Mouse (Mus musculus): Measurements from ENCODE around the gene Eipr1. TPM values are rescaled to one million over a fixed set of nuclear protein-coding genes. Genes with fewer than 3 reads are reported as not detected.
"Not testable (repeated sequence)": the region's sequence is repeated elsewhere in the genome, so short reads cannot be mapped to it uniquely, and the experiment has no call there.

Gene Eipr1
- total RNA-seq, 2 experiments from 2014 or later, result 52.0 to 54.2 TPM

DNA sequence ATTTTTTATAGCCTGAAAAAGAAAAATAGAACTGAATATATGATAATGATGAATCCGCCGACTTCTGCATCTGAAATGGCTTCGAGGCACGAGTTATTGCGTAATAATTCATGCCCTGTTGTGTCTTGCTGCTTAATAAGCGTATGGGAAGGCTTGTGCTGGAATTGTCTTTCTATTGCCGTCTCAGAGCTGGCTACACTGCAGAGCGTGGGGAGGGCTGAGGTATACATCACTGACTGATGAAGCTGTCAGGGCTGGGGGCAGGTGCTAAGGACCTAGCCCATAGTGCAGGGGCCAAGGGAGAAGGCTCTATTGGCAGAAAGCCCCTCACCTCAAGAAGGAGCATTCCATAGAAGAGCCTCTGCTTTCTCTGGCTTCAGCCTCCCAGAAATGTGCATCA is 123.9 kb downstream of the Eipr1 start:
- DNase-seq (ENCODE audit: low spot score in 2 of 2), result no peak

DNA sequence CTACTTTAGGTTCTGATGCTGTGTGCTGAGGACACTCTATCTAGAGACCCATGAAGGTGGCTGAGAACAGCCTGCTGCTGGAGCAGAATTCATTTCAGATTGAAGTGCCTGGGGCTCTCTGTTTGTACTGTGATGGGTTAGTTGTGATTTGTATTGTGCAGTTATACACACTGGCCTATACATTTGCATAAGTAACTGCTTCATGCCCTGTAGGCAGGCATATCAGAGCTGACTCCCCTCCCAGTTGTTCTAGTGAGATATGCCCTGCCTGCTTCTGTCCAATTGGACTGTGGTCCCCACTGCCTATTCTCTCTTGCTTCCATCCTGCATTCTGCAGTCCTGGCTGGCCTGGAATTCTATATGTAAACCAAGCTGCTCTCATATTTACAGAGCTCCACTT is 128.9 kb downstream of the Eipr1 start:
- DNase-seq (ENCODE audit: low spot score in 2 of 2), result no peak

DNA sequence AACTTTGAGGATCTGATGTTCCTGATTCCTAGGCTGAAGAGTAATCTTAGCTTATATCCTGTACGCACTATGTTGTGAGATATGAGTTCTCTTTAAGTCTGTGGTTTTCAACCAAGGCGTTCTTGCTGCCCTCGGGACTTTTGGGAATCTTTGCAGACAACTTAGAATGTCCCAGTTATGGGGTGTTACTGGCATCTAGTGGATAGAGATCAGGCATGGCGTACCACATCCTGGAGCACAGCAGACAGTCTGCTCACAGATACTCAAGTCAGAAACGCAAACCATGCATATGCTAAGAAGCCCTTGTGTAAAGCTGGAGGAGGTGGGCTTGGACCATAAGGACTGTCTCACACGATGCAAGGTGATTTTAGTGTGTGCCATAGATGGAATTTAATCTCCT is 136.1 kb downstream of the Eipr1 start:
- DNase-seq (ENCODE audit: low spot score in 2 of 2), result no peak

DNA sequence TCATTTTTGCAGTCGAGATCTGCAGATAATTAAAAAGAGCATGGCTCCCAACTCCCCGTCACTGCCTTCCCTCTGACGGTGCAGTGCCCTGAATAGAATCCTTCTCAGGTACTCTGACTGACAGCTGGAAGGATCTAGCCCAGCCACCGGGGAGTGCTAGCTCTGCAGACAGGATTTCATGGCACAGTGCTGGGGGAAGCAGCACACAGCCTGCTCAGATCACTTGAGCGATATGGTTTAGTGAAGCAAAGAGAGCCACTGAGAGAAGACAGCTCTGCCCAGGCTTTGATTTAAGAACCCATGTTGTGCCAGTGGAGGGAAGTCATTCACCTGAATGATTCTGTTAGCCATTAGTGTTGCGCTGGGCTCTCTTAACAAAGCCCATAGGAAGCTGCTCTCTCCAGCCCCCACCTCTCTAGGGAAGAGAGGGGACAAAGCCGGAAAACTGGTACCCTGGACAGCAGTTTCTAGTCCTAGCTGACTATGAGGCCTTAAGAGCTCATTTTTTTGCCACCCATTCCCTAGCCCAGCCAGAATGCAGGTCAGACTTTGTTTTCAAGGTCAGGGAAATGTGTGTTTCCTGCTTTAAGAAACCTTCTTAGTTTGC is 137.6 kb downstream of the Eipr1 start:
- DNase-seq (ENCODE audit: low spot score in 2 of 2), result peak in 1 of 2 experiments; percentile 26

DNA sequence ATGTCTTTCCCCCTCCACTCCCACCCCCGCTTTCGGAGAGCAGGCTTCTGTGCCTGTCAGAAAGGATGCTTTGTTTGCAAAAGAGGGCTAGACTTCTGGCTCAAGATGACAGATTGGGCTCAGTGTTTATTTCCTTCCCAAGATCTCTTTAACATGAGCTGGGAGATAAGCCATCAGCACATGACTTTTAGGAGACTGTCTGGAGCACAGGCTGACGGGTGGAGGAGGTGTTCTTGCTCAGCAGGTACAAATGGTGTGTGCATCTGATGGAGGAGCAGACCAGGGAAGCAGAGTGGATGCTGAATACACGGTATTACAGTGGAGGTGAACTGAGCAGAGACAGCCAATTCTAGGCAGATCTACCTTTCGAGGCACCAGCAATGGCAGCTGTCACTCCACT is 139.9 kb downstream of the Eipr1 start:
- DNase-seq (ENCODE audit: low spot score in 2 of 2), result peak in 1 of 2 experiments; percentile 37

DNA sequence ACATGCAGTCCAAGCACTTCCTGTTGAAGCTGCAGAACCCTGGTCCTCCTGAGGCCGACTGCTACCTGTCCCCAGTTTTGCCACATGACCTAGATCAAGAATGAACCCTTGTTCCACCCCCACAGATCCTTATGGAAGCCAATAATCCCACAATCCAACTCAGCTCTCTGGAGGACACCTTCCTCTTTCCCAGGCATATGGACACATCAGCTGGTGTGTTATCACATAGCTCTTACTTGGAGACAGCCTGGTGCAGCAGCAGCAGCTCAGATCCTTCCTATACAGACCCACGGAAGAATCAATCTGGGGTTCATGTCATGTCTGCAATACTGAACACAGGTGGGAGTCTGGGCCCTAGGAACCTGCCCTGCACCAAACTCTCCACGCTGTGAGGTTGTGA is 145.0 kb downstream of the Eipr1 start:
- DNase-seq (ENCODE audit: low spot score in 2 of 2), result peak in 1 of 2 experiments; percentile 46

DNA sequence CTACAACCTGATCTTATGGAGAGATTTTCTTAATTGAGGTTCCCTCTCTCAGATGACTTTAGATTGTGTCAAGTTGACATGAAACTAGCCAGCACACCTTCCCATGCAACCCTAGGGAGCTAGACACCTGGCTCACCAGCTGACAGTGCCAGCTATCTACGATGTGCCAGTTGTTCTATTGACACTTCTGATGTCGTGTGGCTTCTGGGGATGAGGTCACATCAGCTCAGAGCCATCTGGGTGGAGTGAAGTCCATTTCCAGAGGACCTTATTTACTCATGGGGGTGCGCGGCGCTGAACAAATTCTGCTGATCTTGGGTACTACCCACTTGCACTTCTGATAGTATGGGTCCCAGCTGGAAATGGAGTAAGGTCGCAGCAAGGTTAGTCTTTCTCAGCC is 146.7 kb downstream of the Eipr1 start:
- no peak for DNase-seq (ENCODE audit: low spot score in 2 of 2)

DNA sequence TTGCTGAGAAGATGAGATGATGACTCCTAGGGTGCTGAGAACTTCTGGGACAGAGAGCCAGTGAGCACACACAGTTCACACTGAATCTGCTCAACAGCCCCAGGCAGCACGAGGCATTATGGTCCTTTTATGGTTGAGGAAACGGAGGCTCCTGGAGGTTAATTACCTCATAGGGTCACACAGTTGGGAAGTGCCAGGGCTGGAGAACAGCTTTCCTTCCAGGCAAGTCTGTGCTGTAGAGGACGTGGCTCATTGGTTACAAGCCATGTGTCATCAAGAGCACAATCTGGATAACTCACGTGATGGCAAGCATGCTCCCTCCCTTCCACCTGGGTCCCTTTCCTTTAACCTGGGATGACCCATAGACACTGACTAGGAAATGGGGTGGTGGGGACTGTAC is 148.1 kb downstream of the Eipr1 start:
- no peak for DNase-seq (ENCODE audit: low spot score in 2 of 2)

DNA sequence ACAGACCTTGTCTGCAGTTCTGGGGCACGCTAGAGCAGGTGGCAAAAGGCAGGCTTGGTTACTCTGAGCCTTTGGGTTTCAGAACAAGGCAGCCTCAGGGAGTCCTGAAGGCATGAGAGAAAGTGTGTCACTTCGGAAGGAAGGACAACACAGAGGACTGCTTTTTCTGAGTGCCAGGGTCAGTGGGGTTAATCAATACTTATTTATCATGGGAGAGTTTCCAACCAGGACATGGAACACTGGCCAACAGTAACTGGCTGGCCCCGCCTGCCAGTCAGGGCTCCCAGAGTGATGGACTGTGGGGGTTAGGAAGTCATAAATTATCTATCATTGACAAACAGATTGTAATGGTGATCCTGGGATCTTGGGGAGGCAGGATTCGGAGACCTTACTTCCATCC is 148.7 kb downstream of the Eipr1 start:
- DNase-seq (ENCODE audit: low spot score in 2 of 2), result no peak

DNA sequence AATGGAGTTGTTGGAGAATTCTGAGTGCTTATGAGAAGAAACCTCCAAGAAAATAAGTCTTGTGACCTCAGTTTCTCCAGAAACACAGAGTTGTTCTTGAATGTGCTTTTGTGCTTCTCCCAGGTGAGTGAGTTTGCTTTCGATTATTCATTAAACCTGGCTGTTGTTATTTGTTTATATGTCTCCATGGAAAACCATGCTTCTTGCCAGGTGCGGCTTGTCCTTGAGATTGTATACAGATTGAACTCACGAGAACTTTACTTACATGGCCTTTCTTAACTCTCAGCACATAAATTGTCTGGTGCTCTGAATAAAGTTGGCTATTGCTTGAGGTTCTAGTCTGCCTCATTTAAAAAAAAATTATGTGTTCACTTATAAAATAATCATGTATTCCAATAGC is 150.5 kb downstream of the Eipr1 start:
- no peak for DNase-seq (ENCODE audit: low spot score in 2 of 2)

DNA sequence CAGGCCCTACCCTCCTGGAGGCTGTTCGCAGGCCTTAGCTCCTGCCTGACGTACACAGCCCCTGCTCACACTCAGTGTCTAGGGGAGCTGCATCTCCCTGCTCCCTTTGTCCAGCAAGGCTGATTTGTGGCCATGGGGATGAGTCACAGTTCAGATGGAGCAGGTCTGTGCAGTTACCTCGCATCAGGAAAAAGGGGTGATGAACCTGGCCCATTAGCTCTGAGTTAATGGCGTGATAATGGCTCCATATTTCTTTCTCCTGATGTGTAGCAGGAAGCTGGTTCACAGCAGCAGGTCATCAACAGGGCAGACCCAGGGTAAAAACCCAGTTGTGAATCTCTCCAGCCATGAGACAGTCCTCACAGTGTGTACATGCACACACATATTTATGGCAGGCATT is 151.5 kb downstream of the Eipr1 start:
- no peak for DNase-seq (ENCODE audit: low spot score in 2 of 2)

DNA sequence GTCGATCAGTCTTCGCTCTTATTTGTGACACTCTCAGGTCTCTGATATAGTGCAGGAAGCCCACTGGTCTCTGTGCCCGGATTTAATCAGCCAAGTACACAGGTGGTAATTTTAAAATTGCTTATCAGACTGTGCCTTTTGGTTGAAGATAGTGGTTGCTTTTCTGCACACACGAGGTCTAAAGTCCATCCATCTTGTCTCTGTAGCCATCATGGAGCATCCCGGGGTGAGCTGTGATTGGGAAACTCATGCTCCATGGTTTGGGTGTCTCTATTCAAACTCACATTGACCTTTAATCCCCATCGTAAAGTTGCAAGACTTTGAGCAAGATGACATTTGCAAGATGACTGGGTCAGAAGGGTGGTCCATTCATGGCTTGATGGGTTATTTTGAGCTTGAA is 153.9 kb downstream of the Eipr1 start:
- DNase-seq (ENCODE audit: low spot score in 2 of 2), result no peak

DNA sequence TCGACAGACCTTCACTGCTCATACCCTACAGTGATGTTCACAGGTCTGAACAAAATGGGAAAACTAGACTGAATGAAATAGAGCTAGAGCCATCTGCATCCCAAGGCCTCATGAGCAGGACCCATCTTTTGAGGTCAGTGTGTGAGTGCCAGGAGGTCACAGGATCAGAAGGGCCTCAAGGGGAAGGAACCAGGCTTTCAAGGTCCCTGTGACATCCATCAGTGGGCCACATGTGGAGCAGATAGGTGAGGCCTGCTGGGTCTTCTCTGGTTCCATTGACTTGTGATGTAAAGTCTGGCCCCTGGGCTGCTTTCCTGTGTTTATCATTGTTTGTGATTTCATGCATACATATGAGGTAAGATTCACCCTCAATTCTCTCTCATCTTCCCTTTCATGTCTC is 154.4 kb downstream of the Eipr1 start:
- DNase-seq (ENCODE audit: low spot score in 2 of 2), result no peak

DNA sequence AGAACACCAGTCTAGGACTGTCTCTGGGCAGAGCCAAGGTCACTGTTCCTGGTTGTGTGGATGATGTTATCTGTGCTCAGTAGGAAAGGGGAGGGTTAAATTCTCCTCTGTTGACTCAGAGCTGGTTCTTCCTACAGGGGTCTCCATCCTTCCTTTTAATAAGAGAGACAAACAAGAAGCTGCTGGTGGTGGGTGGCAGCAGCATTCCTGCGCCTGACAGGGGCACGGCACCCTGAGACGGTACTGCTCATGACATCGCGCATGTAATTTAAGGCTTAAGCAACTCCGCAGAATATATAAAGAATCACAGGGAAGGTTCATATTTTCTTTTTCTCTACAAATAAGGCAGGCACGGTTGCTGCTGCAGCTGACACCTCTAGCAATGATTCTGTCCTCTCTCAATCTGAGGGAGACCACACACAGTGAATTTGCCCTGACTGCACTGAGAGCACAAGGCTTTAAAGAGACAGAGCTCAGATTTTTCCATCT is 155.2 kb downstream of the Eipr1 start:
- DNase-seq (ENCODE audit: low spot score in 2 of 2), result no peak

DNA sequence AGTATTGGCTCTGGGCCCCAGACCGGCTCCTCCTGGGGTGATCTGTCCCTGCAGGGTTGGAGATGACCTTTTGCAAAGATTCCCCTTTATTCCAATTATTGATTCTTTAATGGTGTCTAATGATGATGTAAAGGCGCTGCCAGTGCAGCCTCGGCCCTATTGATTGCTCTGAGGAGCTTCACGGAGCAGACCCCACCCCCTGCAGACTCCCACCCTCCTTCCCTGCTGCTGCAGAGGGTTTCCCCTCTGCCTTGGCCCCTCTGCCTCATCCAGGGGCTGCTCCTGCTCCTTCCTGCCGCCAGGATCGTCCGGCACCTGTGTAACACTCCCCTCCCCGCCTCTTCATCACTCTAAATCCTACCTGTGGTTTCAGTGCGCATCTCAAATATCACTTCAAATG is 156.2 kb downstream of the Eipr1 start:
- DNase-seq (ENCODE audit: low spot score in 2 of 2), result no peak

DNA sequence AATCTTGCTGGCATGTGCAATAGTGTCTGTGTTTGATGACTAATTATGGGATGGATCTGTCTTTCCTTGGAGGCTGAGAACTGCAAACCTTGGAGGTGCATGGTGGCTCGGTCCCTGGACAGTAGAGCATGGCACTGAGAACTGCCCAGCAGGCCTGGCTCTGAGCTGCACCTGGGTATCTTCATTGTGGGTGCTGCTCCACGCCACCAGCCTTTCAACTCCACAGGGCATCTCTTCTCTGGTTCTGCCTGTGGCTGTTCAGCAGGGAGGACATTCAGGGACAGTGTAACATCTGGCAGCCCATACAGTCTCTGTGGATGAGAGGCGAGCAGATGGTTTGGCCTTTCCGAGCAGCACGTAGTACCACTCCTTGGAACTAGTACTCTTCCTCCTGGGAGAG is 158.2 kb downstream of the Eipr1 start:
- no peak for DNase-seq (ENCODE audit: low spot score in 2 of 2)

DNA sequence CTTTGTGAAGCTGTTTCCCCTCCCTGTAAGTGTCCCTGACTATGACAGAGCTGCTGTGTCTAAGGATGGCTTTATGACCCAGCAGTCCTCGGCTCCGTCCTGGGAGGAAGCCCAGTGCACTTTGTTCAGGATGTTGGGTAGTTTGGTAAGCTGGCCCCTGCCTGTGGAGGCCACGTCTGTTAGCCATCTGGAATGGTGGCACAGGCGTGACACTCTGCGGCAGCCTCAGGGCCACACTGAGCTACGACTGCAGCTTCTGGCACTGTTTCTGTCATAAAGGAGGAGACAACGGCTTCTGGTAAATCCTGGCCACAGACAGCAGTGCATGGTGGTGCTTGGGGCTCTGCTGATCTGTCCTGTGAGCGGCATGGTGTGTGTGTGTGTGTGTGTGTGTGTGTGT is 159.0 kb downstream of the Eipr1 start:
- no peak for DNase-seq (ENCODE audit: low spot score in 2 of 2)

DNA sequence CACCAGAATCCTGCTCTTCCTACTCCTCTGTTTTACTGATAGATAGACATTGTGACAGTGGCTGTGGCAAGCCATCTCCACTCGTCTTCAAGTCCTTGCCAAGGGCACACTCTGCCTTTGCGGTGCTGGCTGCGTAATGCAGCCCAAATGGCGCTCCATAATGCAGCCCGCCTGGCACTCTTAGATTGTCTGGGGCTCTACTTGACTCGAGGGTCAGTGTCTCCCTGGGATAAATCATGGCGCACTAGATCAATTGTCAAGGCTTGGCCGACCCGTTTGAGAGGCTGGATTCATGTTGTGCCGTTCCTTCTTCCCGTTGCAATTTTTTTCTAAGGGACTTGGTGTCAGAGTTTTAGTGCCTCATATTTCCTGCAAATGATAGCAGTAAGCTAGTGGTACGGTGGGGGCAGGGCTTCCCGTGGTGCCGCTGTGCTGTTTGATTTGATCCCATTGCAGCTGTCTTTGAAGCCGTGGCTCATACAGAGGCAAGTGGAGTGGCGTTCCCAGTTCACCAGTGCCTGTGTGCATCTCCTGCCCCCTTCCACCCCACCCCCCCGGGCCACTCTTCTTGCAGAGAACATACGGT is 160.8 kb downstream of the Eipr1 start:
- no peak for DNase-seq (ENCODE audit: low spot score in 2 of 2)

DNA sequence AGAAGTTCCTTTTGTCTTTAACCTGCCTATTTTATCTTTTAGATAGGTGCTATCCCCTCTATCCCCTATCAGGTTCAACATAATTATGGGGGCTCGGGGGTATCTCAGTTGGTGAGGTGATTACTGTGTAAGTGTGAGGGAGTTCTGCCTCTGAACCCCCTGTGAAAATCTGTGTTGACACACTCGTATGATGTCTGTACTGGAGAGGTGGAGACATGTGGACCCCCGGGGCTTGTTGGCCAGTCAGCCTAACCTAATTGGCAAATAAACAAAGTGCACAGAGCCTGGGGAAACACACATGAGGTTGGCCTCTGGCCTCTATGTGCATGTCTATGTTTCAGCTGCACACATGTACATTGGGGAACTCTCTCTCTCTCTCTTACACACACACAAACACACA is 161.5 kb downstream of the Eipr1 start:
- DNase-seq (ENCODE audit: low spot score in 2 of 2), result no peak

DNA sequence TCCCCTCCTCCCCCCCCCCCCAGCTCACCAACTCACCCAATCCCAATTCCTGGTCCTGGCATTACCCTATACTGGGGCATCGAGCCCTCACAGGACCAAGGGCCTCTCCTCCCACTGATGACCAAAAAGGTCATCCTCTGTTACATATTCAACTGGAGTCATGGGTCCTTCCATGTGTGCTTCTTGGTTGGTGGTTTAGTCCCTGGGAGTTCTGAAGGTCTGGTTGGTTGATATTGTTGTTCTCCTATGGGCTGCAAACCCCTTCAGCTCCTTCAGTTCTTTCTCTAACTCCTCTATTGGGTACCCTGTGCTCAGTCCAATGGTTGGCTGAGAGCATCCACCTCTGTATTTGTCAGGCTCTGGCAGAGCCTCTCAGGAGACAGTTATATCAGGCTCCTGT is 162.5 kb downstream of the Eipr1 start:
- not testable (repeated sequence) for DNase-seq (ENCODE audit: low spot score in 2 of 2)

All from layer of hippocampus, adult 18-20 months (tissue).